Mouse (Mus musculus): Measurements from ENCODE around the gene Egf.

GRCm38 (mm10) chr3:129730426-129730825, 24.7 kb downstream of the Egf start:
- TF ChIP-seq HCFC1 (IDR thresholded peaks at IDR 0.05; ENCODE audit: borderline replicate concordance, insufficient read depth, low read length) = no peak
- no peak for TF ChIP-seq ZC3H11A (IDR thresholded peaks at IDR 0.05; ENCODE audit: borderline replicate concordance, low read depth, low read length)
- no peak for TF ChIP-seq CHD2 (IDR thresholded peaks at IDR 0.05; ENCODE audit: low read depth, low read length)
- no peak for TF ChIP-seq ZNF384 (IDR thresholded peaks at IDR 0.05; ENCODE audit: low read depth, low read length)
- TF ChIP-seq MAFK (IDR thresholded peaks at IDR 0.05; ENCODE audit: insufficient read depth, low read depth, low read length) = no peak

Data from ES-E14 (cell line).